Mouse (Mus musculus) retina, postnatal 7 days (tissue): ENCODE data around the gene Tle3.

ENCODE experiments used
- DNase-seq: peaks from one replicate; pipeline ENCODE4 v3.0.0-alpha.2; 2012; ENCODE audit warnings: low read depth, low spot score

Gene Tle3

GRCm38 (mm10) chr9:61371755-61372509 is at the start of gene Tle3:
Tle3 (plus strand) TSS chr9:61372366.
- DNase-seq: peak; percentile 86

- DNase-seq: no peak
Measured at GRCm38 (mm10) chr9:61323221-61323620, 48.9 kb upstream of the Tle3 start.

GRCm38 (mm10) chr9:61323879-61324278 is 48.3 kb upstream of the Tle3 start:
- DNase-seq: no peak

- no peak for DNase-seq
Measured at GRCm38 (mm10) chr9:61324354-61324753, 47.8 kb upstream of the Tle3 start.

GRCm38 (mm10) chr9:61325012-61325411 is 47.2 kb upstream of the Tle3 start:
- no peak for DNase-seq

GRCm38 (mm10) chr9:61325931-61326351 is 46.2 kb upstream of the Tle3 start:
- DNase-seq: no peak

- no peak for DNase-seq
Measured at GRCm38 (mm10) chr9:61326922-61327321, 45.2 kb upstream of the Tle3 start.

- DNase-seq: no peak
Measured at GRCm38 (mm10) chr9:61328173-61328572, 44.0 kb upstream of the Tle3 start.

GRCm38 (mm10) chr9:61330747-61331146 is 41.4 kb upstream of the Tle3 start:
- no peak for DNase-seq

- DNase-seq: no peak
Measured at GRCm38 (mm10) chr9:61332226-61332936, 39.8 kb upstream of the Tle3 start.

GRCm38 (mm10) chr9:61336179-61336578 is 36.0 kb upstream of the Tle3 start:
- DNase-seq: no peak

- no peak for DNase-seq
Measured at GRCm38 (mm10) chr9:61336591-61337587, 35.3 kb upstream of the Tle3 start.

GRCm38 (mm10) chr9:61337665-61338064 is 34.5 kb upstream of the Tle3 start:
- DNase-seq: no peak

- no peak for DNase-seq
Measured at GRCm38 (mm10) chr9:61339311-61339710, 32.9 kb upstream of the Tle3 start.

GRCm38 (mm10) chr9:61340333-61340732 is 31.8 kb upstream of the Tle3 start:
- no peak for DNase-seq

GRCm38 (mm10) chr9:61342297-61342696 is 29.9 kb upstream of the Tle3 start:
- DNase-seq: no peak

GRCm38 (mm10) chr9:61344684-61345083 is 27.5 kb upstream of the Tle3 start:
- no peak for DNase-seq

- DNase-seq: no peak
Measured at GRCm38 (mm10) chr9:61347011-61347410, 25.2 kb upstream of the Tle3 start.

GRCm38 (mm10) chr9:61348036-61348435 is 24.1 kb upstream of the Tle3 start:
- no peak for DNase-seq

GRCm38 (mm10) chr9:61348616-61349015 is 23.6 kb upstream of the Tle3 start:
- DNase-seq: no peak

- no peak for DNase-seq
Measured at GRCm38 (mm10) chr9:61349697-61350096, 22.5 kb upstream of the Tle3 start.

- DNase-seq: no peak
Measured at GRCm38 (mm10) chr9:61351164-61351563, 21.0 kb upstream of the Tle3 start.
